Mouse (Mus musculus): ENCODE results near the gene Dhtkd1.
"Not testable (repeated sequence)": the region's sequence is repeated elsewhere in the genome, so short reads cannot be mapped to it uniquely, and the experiment has no call there.

The Dhtkd1 gene

GRCm38 (mm10) chr2:5942416-5943032, at the start of gene Dhtkd1:
TSS of gene Dhtkd1 (minus strand) at chr2:5942792.
- peak; percentile 40 for DNase-seq (ENCODE audit: low spot score)

- no peak for DNase-seq (ENCODE audit: low spot score)
Measured at GRCm38 (mm10) chr2:5977532-5977931, 34.9 kb upstream of the Dhtkd1 start.

- not testable (repeated sequence) for DNase-seq (ENCODE audit: low spot score)
Measured at GRCm38 (mm10) chr2:5970629-5971028, 28.0 kb upstream of the Dhtkd1 start.

- DNase-seq (ENCODE audit: low spot score), result no peak
Measured at GRCm38 (mm10) chr2:5965972-5966371, 23.4 kb upstream of the Dhtkd1 start.

GRCm38 (mm10) chr2:5963729-5964128, 21.1 kb upstream of the Dhtkd1 start:
- not testable (repeated sequence) for DNase-seq (ENCODE audit: low spot score)

GRCm38 (mm10) chr2:5962265-5962664, 19.7 kb upstream of the Dhtkd1 start:
- no peak for DNase-seq (ENCODE audit: low spot score)

- DNase-seq (ENCODE audit: low spot score), result no peak
Measured at GRCm38 (mm10) chr2:5957705-5958104, 15.1 kb upstream of the Dhtkd1 start.

- DNase-seq (ENCODE audit: low spot score), result peak; percentile 23
Measured at GRCm38 (mm10) chr2:5951621-5952211, 9.1 kb upstream of the Dhtkd1 start.

GRCm38 (mm10) chr2:5950766-5951595, 8.4 kb upstream of the Dhtkd1 start, which contains the start of gene Upf2:
TSS of gene Upf2 (plus strand) at chr2:5951469.
- peak; percentile 91 for DNase-seq (ENCODE audit: low spot score)

GRCm38 (mm10) chr2:5950305-5950704, 7.7 kb upstream of the Dhtkd1 start:
- peak; percentile 30 for DNase-seq (ENCODE audit: low spot score)

GRCm38 (mm10) chr2:5949821-5950220, 7.2 kb upstream of the Dhtkd1 start:
- not testable (repeated sequence) for DNase-seq (ENCODE audit: low spot score)

GRCm38 (mm10) chr2:5948964-5949363, 6.4 kb upstream of the Dhtkd1 start:
- no peak for DNase-seq (ENCODE audit: low spot score)

GRCm38 (mm10) chr2:5946876-5947275, 4.3 kb upstream of the Dhtkd1 start:
- DNase-seq (ENCODE audit: low spot score), result no peak

- no peak for DNase-seq (ENCODE audit: low spot score)
Measured at GRCm38 (mm10) chr2:5945629-5946028, 3.0 kb upstream of the Dhtkd1 start.

GRCm38 (mm10) chr2:5943071-5943470, 479 bp upstream of the Dhtkd1 start:
- no peak for DNase-seq (ENCODE audit: low spot score)

- no peak for DNase-seq (ENCODE audit: low spot score)
Measured at GRCm38 (mm10) chr2:5941861-5942415, 654 bp downstream of the Dhtkd1 start.

GRCm38 (mm10) chr2:5940936-5941335, 1.7 kb downstream of the Dhtkd1 start:
- no peak for DNase-seq (ENCODE audit: low spot score)

GRCm38 (mm10) chr2:5939911-5940310, 2.7 kb downstream of the Dhtkd1 start:
- DNase-seq (ENCODE audit: low spot score), result no peak

GRCm38 (mm10) chr2:5939319-5939718, 3.3 kb downstream of the Dhtkd1 start:
- no peak for DNase-seq (ENCODE audit: low spot score)

GRCm38 (mm10) chr2:5936550-5936949, 6.0 kb downstream of the Dhtkd1 start:
- no peak for DNase-seq (ENCODE audit: low spot score)

- no peak for DNase-seq (ENCODE audit: low spot score)
Measured at GRCm38 (mm10) chr2:5936068-5936467, 6.5 kb downstream of the Dhtkd1 start.

- DNase-seq (ENCODE audit: low spot score), result no peak
Measured at GRCm38 (mm10) chr2:5934936-5935335, 7.7 kb downstream of the Dhtkd1 start.

- no peak for DNase-seq (ENCODE audit: low spot score)
Measured at GRCm38 (mm10) chr2:5931938-5932337, 10.7 kb downstream of the Dhtkd1 start.

All from MN1 (cell line).